Mouse (Mus musculus) stomach, postnatal 0 days (tissue): ENCODE measurements around the gene Dnah10.

Experiments
- CTCF ChIP-seq: IDR thresholded peaks from 2 replicates; pipeline ENCODE4 v1.5.1; 2016; ENCODE audit warnings: antibody characterized with exemption, low read depth, mild to moderate bottlenecking, moderate library complexity
- EP300 ChIP-seq: optimal IDR thresholded peaks from 2 replicates; pipeline ENCODE3; 2016; ENCODE audit warnings: antibody characterized with exemption

- TF ChIP-seq CTCF (no peak), EP300 (no peak)
These were observed 85.0 kb downstream of the Dnah10 start for GRCm38 (mm10) chr5:124809708-124810366.
